Mouse (Mus musculus): ENCODE data around the gene Prpf19. TPM values are rescaled to one million over a fixed set of nuclear protein-coding genes. Genes with fewer than 3 reads are reported as not detected.

Prpf19 gene
- polyA plus RNA-seq, 1 experiment from 2014 or later, result 39.4 TPM

- Histone ChIP-seq H3K4me2 (no peak overlapping the region), H3K4me3 (ENCODE audit: low read depth, low read length) (no peak overlapping the region), H3K27me3 (ENCODE audit: control insufficient read depth, insufficient read depth, low read length) (0 out of 2 replicates have a peak, but pooled peaks cover 2% of the 10 kb centered on the region), H3K27ac (ENCODE audit: low read depth, low read length) (no peak overlapping the region), H3K4me1 (ENCODE audit: control insufficient read depth, insufficient read depth, low read length) (peaks cover 15% of the 10 kb centered on the region), H3K36me3 (ENCODE audit: control insufficient read depth, insufficient read depth, low read length) (no peaks in the 10 kb centered on the region), H3K9me3 (replicated peaks; ENCODE audit: control insufficient read depth, low read length) (no peaks in the 10 kb centered on the region), H3K9ac (ENCODE audit: low read depth, low read length) (no peak overlapping the region)
- WGBS (ENCODE audit: insufficient replicate concordance), result 44% methylated on average over 5 of the region's 5 CpGs
- no peak for ATAC-seq (replicated peaks; ENCODE audit: insufficient number of reproducible peaks, low FRiP score, low TSS enrichment)
These were observed 21.5 kb downstream of the Prpf19 start for GRCm38 (mm10) chr19:10916506-10916905.

GRCm38 (mm10) chr19:10918321-10918991, 23.4 kb downstream of the Prpf19 start:
- Histone ChIP-seq H3K36me3 (ENCODE audit: control insufficient read depth, insufficient read depth, low read length) (no peaks in the 10 kb centered on the region), H3K4me1 (ENCODE audit: control insufficient read depth, insufficient read depth, low read length) (peaks cover 15% of the 10 kb centered on the region), H3K4me3 (ENCODE audit: low read depth, low read length) (no peak overlapping the region), H3K27ac (ENCODE audit: low read depth, low read length) (no peak overlapping the region), H3K27me3 (ENCODE audit: control insufficient read depth, insufficient read depth, low read length) (0 out of 2 replicates have a peak, but pooled peaks cover 2% of the 10 kb centered on the region), H3K4me2 (no peak overlapping the region), H3K9ac (ENCODE audit: low read depth, low read length) (no peak overlapping the region), H3K9me3 (replicated peaks; ENCODE audit: control insufficient read depth, low read length) (no peaks in the 10 kb centered on the region)
- 86% methylated on average over 10 of the region's 10 CpGs for WGBS (ENCODE audit: insufficient replicate concordance)
- ATAC-seq (replicated peaks; ENCODE audit: insufficient number of reproducible peaks, low FRiP score, low TSS enrichment), result no peak

- WGBS (ENCODE audit: insufficient replicate concordance), result 66% methylated on average over 2 of the region's 2 CpGs
These were observed 25.5 kb downstream of the Prpf19 start, which contains the start of gene Zp1 for GRCm38 (mm10) chr19:10920532-10920931. TSS of gene Zp1 (minus strand) at chr19:10920632.

GRCm38 (mm10) chr19:10921058-10921457, 26.0 kb downstream of the Prpf19 start:
- Histone ChIP-seq H3K27me3 (ENCODE audit: control insufficient read depth, insufficient read depth, low read length) (0 out of 2 replicates have a peak, but pooled peaks cover 2% of the 10 kb centered on the region), H3K9ac (ENCODE audit: low read depth, low read length) (no peak overlapping the region), H3K36me3 (ENCODE audit: control insufficient read depth, insufficient read depth, low read length) (no peaks in the 10 kb centered on the region), H3K27ac (ENCODE audit: low read depth, low read length) (no peak overlapping the region), H3K4me2 (no peak overlapping the region), H3K4me1 (ENCODE audit: control insufficient read depth, insufficient read depth, low read length) (peaks cover 3% of the 10 kb centered on the region; the same call in 1 of the 2 replicates), H3K4me3 (ENCODE audit: low read depth, low read length) (no peak overlapping the region), H3K9me3 (replicated peaks; ENCODE audit: control insufficient read depth, low read length) (no peaks in the 10 kb centered on the region)
- WGBS (ENCODE audit: insufficient replicate concordance), result 66% methylated on average over 3 of the region's 3 CpGs
- ATAC-seq (replicated peaks; ENCODE audit: insufficient number of reproducible peaks, low FRiP score, low TSS enrichment), result no peak

More at GRCm38 (mm10) chr19:10920532-10920931, 25.5 kb downstream of the Prpf19 start, which contains the start of gene Zp1:
- H3K4me3 ChIP-seq (ENCODE audit: low read depth, low read length), result no peak within 1 kb of the TSS
- peaks cover 3% of the 10 kb centered on the region; the same call in 1 of the 2 replicates for H3K4me1 ChIP-seq (ENCODE audit: control insufficient read depth, insufficient read depth, low read length)
- no peak within 1 kb of the TSS for H3K4me2 ChIP-seq
- H3K36me3 ChIP-seq (ENCODE audit: control insufficient read depth, insufficient read depth, low read length), result no peaks in the 10 kb centered on the region
- H3K27me3 ChIP-seq (ENCODE audit: control insufficient read depth, insufficient read depth, low read length), result 0 out of 2 replicates have a peak, but pooled peaks cover 2% of the 10 kb centered on the region
- H3K27ac ChIP-seq (ENCODE audit: low read depth, low read length), result no peak within 1 kb of the TSS
- H3K9me3 ChIP-seq (replicated peaks; ENCODE audit: control insufficient read depth, low read length), result no peaks in the 10 kb centered on the region
- H3K9ac ChIP-seq (ENCODE audit: low read depth, low read length), result no peak within 1 kb of the TSS
- ATAC-seq (replicated peaks; ENCODE audit: insufficient number of reproducible peaks, low FRiP score, low TSS enrichment), result no peak

GRCm38 (mm10) chr19:10924220-10924619, 29.2 kb downstream of the Prpf19 start:
- no peak for ATAC-seq (replicated peaks; ENCODE audit: insufficient number of reproducible peaks, low FRiP score, low TSS enrichment)
- no peaks in the 10 kb centered on the region for H3K36me3 ChIP-seq (ENCODE audit: control insufficient read depth, insufficient read depth, low read length)
- no peak overlapping the region for H3K27ac ChIP-seq (ENCODE audit: low read depth, low read length)
- H3K4me3 ChIP-seq (ENCODE audit: low read depth, low read length), result no peak overlapping the region
- H3K27me3 ChIP-seq (ENCODE audit: control insufficient read depth, insufficient read depth, low read length), result 0 out of 2 replicates have a peak, but pooled peaks cover 2% of the 10 kb centered on the region
- no peak overlapping the region for H3K4me2 ChIP-seq
- WGBS (ENCODE audit: insufficient replicate concordance), result 50% methylated on average over 4 of the region's 4 CpGs
- no peak overlapping the region for H3K9ac ChIP-seq (ENCODE audit: low read depth, low read length)
- H3K9me3 ChIP-seq (replicated peaks; ENCODE audit: control insufficient read depth, low read length), result no peaks in the 10 kb centered on the region
- H3K4me1 ChIP-seq (ENCODE audit: control insufficient read depth, insufficient read depth, low read length), result no peaks in the 10 kb centered on the region

- no peaks in the 10 kb centered on the region for H3K4me1 ChIP-seq (ENCODE audit: control insufficient read depth, insufficient read depth, low read length)
- no peak overlapping the region for H3K9ac ChIP-seq (ENCODE audit: low read depth, low read length)
- ATAC-seq (replicated peaks; ENCODE audit: insufficient number of reproducible peaks, low FRiP score, low TSS enrichment), result no peak
- H3K27ac ChIP-seq (ENCODE audit: low read depth, low read length), result 0 out of 2 replicates have a peak overlapping the region, but pooled peaks have one; percentile 29
- WGBS (ENCODE audit: insufficient replicate concordance), result 62% methylated on average over 6 of the region's 6 CpGs
- H3K27me3 ChIP-seq (ENCODE audit: control insufficient read depth, insufficient read depth, low read length), result no peaks in the 10 kb centered on the region
- H3K36me3 ChIP-seq (ENCODE audit: control insufficient read depth, insufficient read depth, low read length), result no peaks in the 10 kb centered on the region
- H3K9me3 ChIP-seq (replicated peaks; ENCODE audit: control insufficient read depth, low read length), result no peaks in the 10 kb centered on the region
- no peak overlapping the region for H3K4me3 ChIP-seq (ENCODE audit: low read depth, low read length)
- no peak overlapping the region for H3K4me2 ChIP-seq
These were observed 31.1 kb downstream of the Prpf19 start for GRCm38 (mm10) chr19:10926123-10926621.

GRCm38 (mm10) chr19:10926666-10927065, 31.6 kb downstream of the Prpf19 start:
- Histone ChIP-seq H3K27ac (ENCODE audit: low read depth, low read length) (0 out of 2 replicates have a peak overlapping the region, but pooled peaks have one; percentile 29), H3K27me3 (ENCODE audit: control insufficient read depth, insufficient read depth, low read length) (no peaks in the 10 kb centered on the region), H3K4me1 (ENCODE audit: control insufficient read depth, insufficient read depth, low read length) (no peaks in the 10 kb centered on the region), H3K4me2 (no peak overlapping the region), H3K36me3 (ENCODE audit: control insufficient read depth, insufficient read depth, low read length) (no peaks in the 10 kb centered on the region), H3K9ac (ENCODE audit: low read depth, low read length) (no peak overlapping the region), H3K4me3 (ENCODE audit: low read depth, low read length) (no peak overlapping the region), H3K9me3 (replicated peaks; ENCODE audit: control insufficient read depth, low read length) (no peaks in the 10 kb centered on the region)
- WGBS (ENCODE audit: insufficient replicate concordance), result 46% methylated on average over 4 of the region's 4 CpGs
- ATAC-seq (replicated peaks; ENCODE audit: insufficient number of reproducible peaks, low FRiP score, low TSS enrichment), result no peak

GRCm38 (mm10) chr19:10930641-10931040, 35.6 kb downstream of the Prpf19 start:
- Histone ChIP-seq H3K27ac (ENCODE audit: low read depth, low read length) (no peak overlapping the region), H3K4me3 (ENCODE audit: low read depth, low read length) (no peak overlapping the region), H3K36me3 (ENCODE audit: control insufficient read depth, insufficient read depth, low read length) (no peaks in the 10 kb centered on the region), H3K27me3 (ENCODE audit: control insufficient read depth, insufficient read depth, low read length) (no peaks in the 10 kb centered on the region), H3K9ac (ENCODE audit: low read depth, low read length) (no peak overlapping the region), H3K9me3 (replicated peaks; ENCODE audit: control insufficient read depth, low read length) (no peaks in the 10 kb centered on the region), H3K4me1 (ENCODE audit: control insufficient read depth, insufficient read depth, low read length) (no peaks in the 10 kb centered on the region), H3K4me2 (no peak overlapping the region)
- WGBS (ENCODE audit: insufficient replicate concordance), result 53% methylated on average over 2 of the region's 2 CpGs
- ATAC-seq (replicated peaks; ENCODE audit: insufficient number of reproducible peaks, low FRiP score, low TSS enrichment), result no peak
